Mouse (Mus musculus) neural tube, embryonic 11.5 days (tissue): ENCODE data around the gene Gcnt2. TPM values are rescaled to one million over a fixed set of nuclear protein-coding genes. Genes with fewer than 3 reads are reported as not detected.

Experiments
- ATAC-seq: fragments of 200-750 bp; cut with Nextera tagmentation; 2 replicates; pipeline ENCODE4 v1.8.0; 2017; ENCODE audit warnings: moderate number of reproducible peaks, mild to moderate bottlenecking, moderate TSS enrichment, moderate library complexity; ENCODE audit not compliant: insufficient read depth, low FRiP score, low TSS enrichment
- DNase-seq: peaks from one replicate; pipeline ENCODE4 v3.0.0-alpha.2; 2015; ENCODE audit warnings: low spot score
- H3K27ac ChIP-seq: fragments of 300-500 bp; sonication (generic); 2 replicates; pipeline ENCODE4 v1.5.1; 2014; ENCODE audit warnings: low read depth, mild to moderate bottlenecking, low read length
- H3K27me3 ChIP-seq: fragments of 300-500 bp; sonication (generic); 2 replicates; pipeline ENCODE4 v1.6.1; 2014; ENCODE audit warnings: mild to moderate bottlenecking, low read length, mixed read lengths; ENCODE audit not compliant: control insufficient read depth, insufficient read depth
- H3K36me3 ChIP-seq: fragments of 300-500 bp; sonication (generic); 2 replicates; pipeline ENCODE4 v1.6.1; 2014; ENCODE audit warnings: mild to moderate bottlenecking, low read length, moderate library complexity, mixed read lengths; ENCODE audit not compliant: control insufficient read depth, insufficient read depth
- H3K4me1 ChIP-seq: fragments of 300-500 bp; sonication (generic); 2 replicates; pipeline ENCODE4 v1.6.1; 2014; ENCODE audit warnings: low read length, mixed read lengths; ENCODE audit not compliant: control insufficient read depth, insufficient read depth
- H3K4me2 ChIP-seq: fragments of 300-500 bp; sonication (generic); 2 replicates; pipeline ENCODE4 v1.6.1; 2014; ENCODE audit warnings: low read depth, mild to moderate bottlenecking, moderate library complexity
- H3K4me3 ChIP-seq: fragments of 300-500 bp; sonication (generic); 2 replicates; pipeline ENCODE4 v1.5.1; 2014; ENCODE audit warnings: low read depth, low read length
- H3K9ac ChIP-seq: fragments of 300-500 bp; sonication (generic); 2 replicates; pipeline ENCODE4 v1.6.1; 2014; ENCODE audit warnings: mild to moderate bottlenecking, low read length
- H3K9me3 ChIP-seq: fragments of 300-500 bp; sonication (generic); 2 replicates; pipeline ENCODE4 v1.6.1; 2016; ENCODE audit warnings: low read length; ENCODE audit not compliant: control insufficient read depth
- WGBS: fragments of 180-500 bp; shearing (Covaris S2); extraction: QIAGEN DNeasy Blood & Tissue Kit; methylation state at CpG from one replicate; pipeline ENCODE4 v1.1.7; 2014; 5-methylcytosine and 5-hydroxymethylcytosine counted together
- polyA plus RNA-seq: library from polyadenylated mRNA; unstranded; fragments of >200 nt; fragmentation: Nextera tagmentation; extraction: Ambion mirVana; gene quantifications from 2 replicates; pipeline ENCODE4 v1.2.1, GENCODE M21; 2014

The Gcnt2 gene
- polyA plus RNA-seq, 1 experiment from 2014 or later = 6.9 TPM

DNA sequence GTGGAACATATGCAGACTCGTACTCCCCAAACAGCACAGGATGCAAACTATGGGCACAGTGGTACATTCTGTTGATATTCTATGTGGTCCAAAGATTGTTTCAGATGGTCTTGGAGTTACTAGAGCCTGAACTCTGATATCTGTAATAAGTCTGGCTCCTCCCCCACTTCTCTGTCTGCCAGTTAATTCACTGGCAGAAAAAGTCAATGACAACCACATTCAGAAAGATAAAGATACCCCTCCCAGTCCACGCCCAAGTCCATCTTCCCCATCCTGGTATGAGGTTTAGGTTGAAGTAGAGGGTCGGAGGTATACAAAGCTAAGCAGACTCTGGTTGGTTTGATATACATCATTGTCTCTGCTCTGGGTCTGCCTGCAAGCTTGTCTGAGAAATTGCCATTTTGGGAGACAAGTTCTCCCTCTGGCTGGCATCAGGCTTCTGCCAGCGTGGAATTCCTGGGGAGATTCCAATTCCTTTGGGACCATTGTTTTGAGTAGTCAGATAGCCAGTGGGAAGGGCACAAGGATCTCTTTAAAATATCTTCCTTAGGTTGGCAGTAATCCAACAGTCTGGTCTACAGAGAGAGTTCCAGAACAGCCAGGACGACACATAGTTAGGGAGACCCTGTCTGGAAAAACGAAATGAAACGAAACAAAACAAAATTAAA, 88.1 kb downstream of the Gcnt2 start:
- H3K27me3 ChIP-seq = no peaks in the 10 kb centered on the region
- no peaks in the 10 kb centered on the region for H3K9me3 ChIP-seq
- no peak overlapping the region for H3K4me3 ChIP-seq
- ATAC-seq (no peak), DNase-seq (no peak)
- H3K9ac ChIP-seq = no peak overlapping the region
- 92% methylated on average over 7 of the region's 7 CpGs for WGBS
- H3K4me2 ChIP-seq = no peak overlapping the region
- H3K4me1 ChIP-seq = peaks cover 3% of the 10 kb centered on the region; the same call in 1 of the 2 replicates
- no peak overlapping the region for H3K27ac ChIP-seq
- H3K36me3 ChIP-seq = no peaks in the 10 kb centered on the region

GRCm38 (mm10) chr13:40951386-40951976, 91.9 kb downstream of the Gcnt2 start:
- Histone ChIP-seq H3K27me3 (no peaks in the 10 kb centered on the region), H3K4me3 (no peak overlapping the region), H3K27ac (no peak overlapping the region), H3K4me2 (no peak overlapping the region), H3K4me1 (no peaks in the 10 kb centered on the region), H3K9ac (no peak overlapping the region), H3K36me3 (no peaks in the 10 kb centered on the region), H3K9me3 (no peaks in the 10 kb centered on the region)
- no peak for ATAC-seq
- WGBS = 82% methylated on average over 10 of the region's 10 CpGs
- DNase-seq = no peak

DNA sequence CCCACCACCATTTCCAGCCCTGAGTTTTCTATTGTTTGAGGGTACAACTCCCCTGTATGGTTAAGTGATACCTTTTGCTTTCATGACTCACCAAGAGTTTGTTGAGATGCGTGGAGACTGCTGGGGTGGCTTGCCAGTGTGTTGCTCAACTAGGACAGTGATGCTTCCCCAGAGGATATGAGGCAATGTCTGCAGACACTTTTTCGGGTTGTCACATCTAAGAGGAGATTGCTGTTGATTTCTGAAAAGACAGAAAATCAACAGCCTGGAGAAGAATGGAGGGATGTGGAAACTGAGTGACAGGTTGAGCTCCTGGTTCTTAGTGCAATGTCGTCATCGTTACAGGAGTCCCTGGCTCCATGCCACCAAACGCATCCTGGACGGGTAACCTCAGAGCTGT, 93.7 kb downstream of the Gcnt2 start:
- no peak for ATAC-seq
- Histone ChIP-seq H3K9me3 (no peaks in the 10 kb centered on the region), H3K4me2 (no peak overlapping the region), H3K4me1 (no peaks in the 10 kb centered on the region), H3K27me3 (no peaks in the 10 kb centered on the region), H3K9ac (no peak overlapping the region), H3K4me3 (no peak overlapping the region), H3K36me3 (no peaks in the 10 kb centered on the region), H3K27ac (no peak overlapping the region)
- no peak for DNase-seq
- 86% methylated on average over 6 of the region's 6 CpGs for WGBS

- no peak overlapping the region for H3K4me3 ChIP-seq
- ATAC-seq = no peak
- WGBS = 91% methylated on average over 7 of the region's 7 CpGs
- no peaks in the 10 kb centered on the region for H3K36me3 ChIP-seq
- DNase-seq = no peak
- no peaks in the 10 kb centered on the region for H3K27me3 ChIP-seq
- H3K4me2 ChIP-seq = no peak overlapping the region
- no peak overlapping the region for H3K27ac ChIP-seq
- H3K9ac ChIP-seq = no peak overlapping the region
- no peaks in the 10 kb centered on the region for H3K9me3 ChIP-seq
- no peaks in the 10 kb centered on the region for H3K4me1 ChIP-seq
Measured at GRCm38 (mm10) chr13:40955773-40956172, 96.2 kb downstream of the Gcnt2 start.

- no peaks in the 10 kb centered on the region for H3K4me1 ChIP-seq
- ATAC-seq = no peak
- H3K36me3 ChIP-seq = no peaks in the 10 kb centered on the region
- no peak overlapping the region for H3K9ac ChIP-seq
- 92% methylated on average over 10 of the region's 10 CpGs for WGBS
- no peak overlapping the region for H3K4me2 ChIP-seq
- H3K4me3 ChIP-seq = no peak overlapping the region
- no peaks in the 10 kb centered on the region for H3K9me3 ChIP-seq
- H3K27me3 ChIP-seq = no peaks in the 10 kb centered on the region
- no peak overlapping the region for H3K27ac ChIP-seq
- no peak for DNase-seq
Measured at GRCm38 (mm10) chr13:40967609-40968008, 108.1 kb downstream of the Gcnt2 start.

DNA sequence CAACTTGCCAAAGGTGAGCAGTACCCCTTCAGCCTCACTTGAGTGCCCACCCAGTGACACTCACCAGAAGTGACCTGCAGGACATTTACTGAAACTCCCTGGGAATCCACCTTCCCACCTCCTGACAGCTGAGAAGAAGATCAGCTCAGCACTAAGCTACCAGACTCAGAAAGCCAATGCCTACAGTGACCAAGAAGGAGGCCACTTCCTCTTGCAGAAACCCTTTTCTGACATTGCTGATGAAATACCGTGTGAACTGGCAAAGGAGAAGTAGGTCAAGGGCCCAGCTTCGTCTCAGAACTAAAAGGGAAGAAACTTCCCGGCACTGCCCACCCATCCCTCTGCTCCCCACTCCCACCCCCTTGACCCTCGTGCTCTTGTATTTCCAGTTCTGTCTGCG, 109.0 kb downstream of the Gcnt2 start:
- no peak for ATAC-seq
- Histone ChIP-seq H3K9me3 (no peaks in the 10 kb centered on the region), H3K4me1 (no peaks in the 10 kb centered on the region), H3K4me2 (no peak overlapping the region), H3K27me3 (no peaks in the 10 kb centered on the region), H3K9ac (no peak overlapping the region), H3K27ac (no peak overlapping the region), H3K36me3 (no peaks in the 10 kb centered on the region), H3K4me3 (no peak overlapping the region)
- no peak for DNase-seq
- 79% methylated on average over 4 of the region's 5 CpGs for WGBS

DNA sequence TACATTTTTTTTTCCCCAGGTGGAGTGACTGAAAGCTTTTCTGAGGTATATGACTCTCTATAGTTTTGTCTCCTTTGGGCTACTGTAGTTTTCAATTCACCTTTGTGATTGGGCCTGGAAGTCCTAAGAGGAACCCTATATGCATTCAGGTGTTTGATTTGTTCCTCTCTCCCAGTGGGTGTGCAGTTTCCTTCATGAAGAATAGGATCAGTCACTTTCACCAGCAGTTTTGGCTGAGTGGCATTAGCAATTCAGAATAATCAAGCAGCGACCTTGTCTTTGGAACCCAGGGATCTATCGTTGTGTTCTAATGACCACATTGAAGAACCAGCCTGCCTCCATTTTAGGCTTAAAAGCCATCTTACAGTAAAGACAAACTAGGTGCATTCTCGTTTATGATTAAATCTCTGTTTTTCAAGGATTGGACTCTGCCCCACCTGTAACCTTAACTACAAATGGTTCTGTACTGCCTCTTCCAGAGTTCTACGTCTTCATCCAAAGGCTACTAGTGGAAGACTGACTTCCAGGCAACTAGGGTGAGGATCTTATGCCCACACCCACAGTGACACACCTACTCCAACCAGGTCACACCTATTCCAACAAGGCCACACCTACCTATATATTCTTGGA, 110.3 kb downstream of the Gcnt2 start:
- Histone ChIP-seq H3K9me3 (no peaks in the 10 kb centered on the region), H3K27ac (no peak overlapping the region), H3K4me1 (no peaks in the 10 kb centered on the region), H3K4me3 (no peak overlapping the region), H3K4me2 (no peak overlapping the region), H3K27me3 (no peaks in the 10 kb centered on the region), H3K36me3 (no peaks in the 10 kb centered on the region), H3K9ac (no peak overlapping the region)
- no peak for ATAC-seq
- no peak for DNase-seq
- WGBS = 91% methylated on average over 4 of the region's 4 CpGs

GRCm38 (mm10) chr13:40971261-40971660, 111.7 kb downstream of the Gcnt2 start:
- Histone ChIP-seq H3K4me2 (no peak overlapping the region), H3K36me3 (no peaks in the 10 kb centered on the region), H3K4me1 (no peaks in the 10 kb centered on the region), H3K9ac (no peak overlapping the region), H3K27ac (no peak overlapping the region), H3K4me3 (no peak overlapping the region), H3K9me3 (no peaks in the 10 kb centered on the region), H3K27me3 (no peaks in the 10 kb centered on the region)
- ATAC-seq = no peak
- 92% methylated on average over 5 of the region's 5 CpGs for WGBS
- DNase-seq = no peak

- no peak for DNase-seq
Measured at GRCm38 (mm10) chr13:40971831-40972230, 112.3 kb downstream of the Gcnt2 start.

More at GRCm38 (mm10) chr13:40971831-40972230, 112.3 kb downstream of the Gcnt2 start:
- Histone ChIP-seq H3K9me3 (no peaks in the 10 kb centered on the region), H3K4me2 (no peak overlapping the region), H3K9ac (no peak overlapping the region), H3K4me1 (no peaks in the 10 kb centered on the region), H3K27ac (no peak overlapping the region), H3K4me3 (no peak overlapping the region), H3K36me3 (no peaks in the 10 kb centered on the region), H3K27me3 (no peaks in the 10 kb centered on the region)
- WGBS = 71% methylated on average over 2 of the region's 2 CpGs
- ATAC-seq = no peak
